Mouse (Mus musculus) liver, postnatal 0 days (tissue): ENCODE results near the gene Btbd18. TPM values are rescaled to one million over a fixed set of nuclear protein-coding genes. Genes with fewer than 3 reads are reported as not detected.
"Not testable (repeated sequence)": the region's sequence is repeated elsewhere in the genome, so short reads cannot be mapped to it uniquely, and the experiment has no call there.

Source experiments
- ATAC-seq: fragments of 200-750 bp; cut with Nextera tagmentation; 2 replicates; pipeline ENCODE4 v1.8.0; 2017; ENCODE audit warnings: mild to moderate bottlenecking, moderate library complexity
- DNase-seq: peaks from one replicate; pipeline ENCODE4 v3.0.0-alpha.2; 2016
- H3K27ac ChIP-seq: fragments of 300-500 bp; sonication (generic); 2 replicates; pipeline ENCODE4 v1.5.1; 2014; ENCODE audit warnings: antibody characterized with exemption, moderate library complexity, mild to moderate bottlenecking, low read depth
- H3K27me3 ChIP-seq: fragments of 300-500 bp; sonication (generic); 2 replicates; pipeline ENCODE4 v1.6.1; 2014; ENCODE audit warnings: low read length, control low read depth, mixed read lengths; ENCODE audit not compliant: insufficient read depth
- H3K36me3 ChIP-seq: fragments of 300-500 bp; sonication (generic); replicated peaks from 2 replicates; pipeline ENCODE4 v1.6.1; 2014; ENCODE audit warnings: mild to moderate bottlenecking, control low read depth, low read length, moderate library complexity, mixed read lengths; ENCODE audit not compliant: insufficient read depth
- H3K4me1 ChIP-seq: fragments of 300-500 bp; sonication (generic); 2 replicates; pipeline ENCODE4 v1.6.1; 2014; ENCODE audit warnings: antibody characterized with exemption, mild to moderate bottlenecking, control low read depth; ENCODE audit not compliant: insufficient read depth
- H3K4me2 ChIP-seq: fragments of 300-500 bp; sonication (generic); 2 replicates; pipeline ENCODE4 v1.6.1; 2014; ENCODE audit warnings: low read depth, mild to moderate bottlenecking, low read length, moderate library complexity, mixed read lengths
- H3K4me3 ChIP-seq: fragments of 300-500 bp; sonication (generic); 2 replicates; pipeline ENCODE4 v1.5.1; 2014; ENCODE audit warnings: low read depth, low read length
- H3K9ac ChIP-seq: fragments of 300-500 bp; sonication (generic); replicated peaks from 2 replicates; pipeline ENCODE4 v1.6.1; 2014; ENCODE audit warnings: mild to moderate bottlenecking, moderate library complexity
- H3K9me3 ChIP-seq: fragments of 300-500 bp; sonication (generic); 2 replicates; pipeline ENCODE4 v1.6.1; 2016; ENCODE audit warnings: mild to moderate bottlenecking, control low read depth, low read length, mixed read lengths
- CTCF ChIP-seq: sonication (generic); IDR thresholded peaks from 2 replicates; pipeline ENCODE4 v1.5.1; 2016; ENCODE audit warnings: antibody characterized with exemption, low read depth
- EP300 ChIP-seq: IDR thresholded peaks from 2 replicates; pipeline ENCODE4 v1.6.1; 2016; ENCODE audit warnings: antibody characterized with exemption, low read depth, mild to moderate bottlenecking
- WGBS: fragments of 180-500 bp; shearing (Covaris S2); extraction: QIAGEN DNeasy Blood & Tissue Kit; methylation state at CpG from one replicate; pipeline ENCODE4 v1.1.7; 2014; ENCODE audit not compliant: insufficient replicate concordance; 5-methylcytosine and 5-hydroxymethylcytosine counted together
- polyA plus RNA-seq: library from polyadenylated mRNA; unstranded; fragments of >200 nt; fragmentation: Nextera tagmentation; extraction: Ambion mirVana; gene quantifications from 2 replicates; pipeline ENCODE4 v1.2.1, GENCODE M21; 2015

Gene Btbd18
- polyA plus RNA-seq, 1 experiment from 2014 or later: not detected

- peak overlapping the region; percentile 74 for H3K27ac ChIP-seq
- peak; percentile 56 for DNase-seq
- H3K4me2 ChIP-seq: peak overlapping the region; percentile 88
- H3K4me1 ChIP-seq: peaks cover 12% of the 10 kb centered on the region
- TF ChIP-seq CTCF: no peak
- no peak for TF ChIP-seq EP300
- H3K9me3 ChIP-seq: no peaks in the 10 kb centered on the region
- peaks cover 19% of the 10 kb centered on the region for H3K36me3 ChIP-seq
- peak; percentile 75 for ATAC-seq
- no peaks in the 10 kb centered on the region for H3K27me3 ChIP-seq
- H3K9ac ChIP-seq: peak overlapping the region; percentile 76
- WGBS: 2% methylated on average over 39 of the region's 39 CpGs
- peak overlapping the region; percentile 77 for H3K4me3 ChIP-seq
These were observed 11.1 kb downstream of the Btbd18 start for GRCm38 (mm10) chr2:84669828-84670568.

GRCm38 (mm10) chr2:84670569-84670933, 11.7 kb downstream of the Btbd18 start, which contains the start of gene Selenoh:
Gene Selenoh, minus strand, starts transcription at chr2:84670770.
- Histone ChIP-seq H3K36me3 (peaks cover 24% of the 10 kb centered on the region), H3K4me2 (peak within 1 kb of the TSS; percentile 88), H3K9me3 (no peaks in the 10 kb centered on the region), H3K4me3 (peak within 1 kb of the TSS; percentile 77), H3K27ac (peak within 1 kb of the TSS; percentile 74), H3K9ac (peak within 1 kb of the TSS; percentile 76), H3K4me1 (peaks cover 12% of the 10 kb centered on the region), H3K27me3 (no peaks in the 10 kb centered on the region)
- ATAC-seq: peak; percentile 94
- DNase-seq: peak; percentile 87
- TF ChIP-seq EP300 (peak; percentile 60; the same call in 1 of the 2 replicates), CTCF (no peak)
- WGBS: under 1% methylated on average over 20 of the region's 20 CpGs

GRCm38 (mm10) chr2:84671535-84671934, 12.7 kb downstream of the Btbd18 start:
- DNase-seq, H3K4me2 ChIP-seq, H3K9ac ChIP-seq, H3K9me3 ChIP-seq, ATAC-seq, H3K27me3 ChIP-seq, H3K27ac ChIP-seq, H3K4me3 ChIP-seq: not testable (repeated sequence)
- 81% methylated on average over 4 of the region's 5 CpGs for WGBS
- Histone ChIP-seq H3K36me3 (peaks cover 30% of the 10 kb centered on the region), H3K4me1 (peaks cover 16% of the 10 kb centered on the region)
- peak; percentile 15; the same call in 1 of the 2 replicates for TF ChIP-seq CTCF

- peak; percentile 13; the same call in 1 of the 2 replicates for ATAC-seq
These were observed 18.5 kb downstream of the Btbd18 start for GRCm38 (mm10) chr2:84677270-84677967.

GRCm38 (mm10) chr2:84677968-84678880, 19.3 kb downstream of the Btbd18 start, which contains the start of the genes Gm28635 and Med19:
Gene Gm28635, minus strand, starts transcription at chr2:84678041.
Gene Med19, plus strand, starts transcription at chr2:84678402.
- Histone ChIP-seq H3K4me2 (peak within 1 kb of the TSS; percentile 75), H3K4me1 (peaks cover 19% of the 10 kb centered on the region), H3K9ac (peak within 1 kb of the TSS; percentile 87), H3K9me3 (no peaks in the 10 kb centered on the region), H3K27me3 (no peaks in the 10 kb centered on the region), H3K4me3 (peak within 1 kb of the TSS; percentile 88), H3K27ac (peak within 1 kb of the TSS; percentile 83), H3K36me3 (peaks cover 25% of the 10 kb centered on the region)
- DNase-seq: peak; percentile 92
- peak; percentile 99 for ATAC-seq
- WGBS: under 1% methylated on average over 42 of the region's 44 CpGs
- TF ChIP-seq EP300: peak; percentile 85
- no peak for TF ChIP-seq CTCF

More at GRCm38 (mm10) chr2:84677270-84677967, 18.5 kb downstream of the Btbd18 start:
- Histone ChIP-seq H3K9me3 (no peaks in the 10 kb centered on the region), H3K27ac (0 out of 2 replicates have a peak overlapping the region, but pooled peaks have one; percentile 7), H3K36me3 (peaks cover 33% of the 10 kb centered on the region), H3K4me2 (peak overlapping the region; percentile 75), H3K27me3 (no peaks in the 10 kb centered on the region), H3K9ac (peak overlapping the region; percentile 41), H3K4me3 (peak overlapping the region; percentile 63), H3K4me1 (peaks cover 19% of the 10 kb centered on the region)
- WGBS: 7% methylated on average over 22 of the region's 22 CpGs
- no peak for DNase-seq
- TF ChIP-seq EP300 (no peak), CTCF (peak; percentile 65)
